Mouse (Mus musculus): ENCODE measurements around the gene Milr1. TPM values are rescaled to one million over a fixed set of nuclear protein-coding genes. Genes with fewer than 3 reads are reported as not detected.
"Not testable (repeated sequence)": the region's sequence is repeated elsewhere in the genome, so short reads cannot be mapped to it uniquely, and the experiment has no call there.

The Milr1 gene
- polyA plus RNA-seq (2012; rRNA removed) = 0.15 and 0.78 TPM in 2 replicates

- DNase-seq (ENCODE audit: extremely low spot score in 1 of 2, low spot score in 1 of 2) = no peak
These were observed at the start of gene Milr1 for GRCm38 (mm10) chr11:106751039-106752018. Gene Milr1 (plus strand): TSS chr11:106751226.

- DNase-seq (ENCODE audit: extremely low spot score in 1 of 2, low spot score in 1 of 2) = no peak
These were observed 49.4 kb upstream of the Milr1 start for GRCm38 (mm10) chr11:106701589-106701988.

- DNase-seq (ENCODE audit: extremely low spot score in 1 of 2, low spot score in 1 of 2) = no peak
These were observed 48.4 kb upstream of the Milr1 start for GRCm38 (mm10) chr11:106702584-106702983.

- no peak for DNase-seq (ENCODE audit: extremely low spot score in 1 of 2, low spot score in 1 of 2)
These were observed 47.1 kb upstream of the Milr1 start for GRCm38 (mm10) chr11:106703931-106704330.

- no peak for DNase-seq (ENCODE audit: extremely low spot score in 1 of 2, low spot score in 1 of 2)
These were observed 46.5 kb upstream of the Milr1 start for GRCm38 (mm10) chr11:106704399-106705111.

- DNase-seq (ENCODE audit: extremely low spot score in 1 of 2, low spot score in 1 of 2) = no peak
These were observed 44.8 kb upstream of the Milr1 start for GRCm38 (mm10) chr11:106706212-106706611.

GRCm38 (mm10) chr11:106707085-106707484, 43.9 kb upstream of the Milr1 start:
- no peak for DNase-seq (ENCODE audit: extremely low spot score in 1 of 2, low spot score in 1 of 2)

GRCm38 (mm10) chr11:106707866-106708265, 43.2 kb upstream of the Milr1 start:
- no peak for DNase-seq (ENCODE audit: extremely low spot score in 1 of 2, low spot score in 1 of 2)

GRCm38 (mm10) chr11:106709227-106709985, 41.6 kb upstream of the Milr1 start:
- no peak for DNase-seq (ENCODE audit: extremely low spot score in 1 of 2, low spot score in 1 of 2)

- no peak for DNase-seq (ENCODE audit: extremely low spot score in 1 of 2, low spot score in 1 of 2)
These were observed 40.2 kb upstream of the Milr1 start for GRCm38 (mm10) chr11:106710789-106711188.

- DNase-seq (ENCODE audit: extremely low spot score in 1 of 2, low spot score in 1 of 2) = no peak
These were observed 36.0 kb upstream of the Milr1 start for GRCm38 (mm10) chr11:106715066-106715465.

- no peak for DNase-seq (ENCODE audit: extremely low spot score in 1 of 2, low spot score in 1 of 2)
These were observed 34.5 kb upstream of the Milr1 start for GRCm38 (mm10) chr11:106716568-106716967.

- DNase-seq (ENCODE audit: extremely low spot score in 1 of 2, low spot score in 1 of 2) = no peak
These were observed 30.6 kb upstream of the Milr1 start for GRCm38 (mm10) chr11:106720379-106720778.

- no peak for DNase-seq (ENCODE audit: extremely low spot score in 1 of 2, low spot score in 1 of 2)
These were observed 28.1 kb upstream of the Milr1 start for GRCm38 (mm10) chr11:106722831-106723361.

GRCm38 (mm10) chr11:106723611-106724125, 27.4 kb upstream of the Milr1 start:
- no peak for DNase-seq (ENCODE audit: extremely low spot score in 1 of 2, low spot score in 1 of 2)

- DNase-seq (ENCODE audit: extremely low spot score in 1 of 2, low spot score in 1 of 2) = no peak
These were observed 26.7 kb upstream of the Milr1 start for GRCm38 (mm10) chr11:106724176-106724915.

GRCm38 (mm10) chr11:106724916-106725235, 26.1 kb upstream of the Milr1 start:
- DNase-seq (ENCODE audit: extremely low spot score in 1 of 2, low spot score in 1 of 2) = not testable (repeated sequence)

GRCm38 (mm10) chr11:106727967-106728366, 23.1 kb upstream of the Milr1 start:
- no peak for DNase-seq (ENCODE audit: extremely low spot score in 1 of 2, low spot score in 1 of 2)

All from frontal cortex, adult 2 months (tissue).